Mouse (Mus musculus) midbrain, embryonic 13.5 days (tissue): ENCODE measurements at regions not wholly inside any gene's neighbourhood (a gene's known extent, or its start where the extent isn't known, plus 50 kb on each side); places are given as distances from the start of the nearest gene placed in this dataset.
A peak's percentile ranks its signal among the peaks of the same experiment; 100 is the strongest.

Experiments used
- ATAC-seq: fragments of 200-750 bp; cut with Nextera tagmentation; 2 replicates; pipeline ENCODE4 v1.8.0; 2017; ENCODE audit warnings: mild to moderate bottlenecking, moderate TSS enrichment, moderate library complexity
- H3K27ac ChIP-seq: fragments of 300-500 bp; sonication (generic); 2 replicates; pipeline ENCODE4 v1.5.1; 2015; ENCODE audit warnings: inconsistent platforms, mild to moderate bottlenecking, moderate library complexity
- H3K27me3 ChIP-seq: fragments of 300-500 bp; sonication (generic); 2 replicates; pipeline ENCODE4 v1.6.1; 2015; ENCODE audit warnings: mild to moderate bottlenecking, inconsistent platforms
- H3K36me3 ChIP-seq: fragments of 300-500 bp; sonication (generic); 2 replicates; pipeline ENCODE4 v1.6.1; 2015; ENCODE audit warnings: mild to moderate bottlenecking, inconsistent platforms
- H3K4me1 ChIP-seq: fragments of 300-500 bp; sonication (generic); replicated peaks from 2 replicates; pipeline ENCODE4 v1.6.1; 2015; ENCODE audit warnings: inconsistent platforms
- H3K4me2 ChIP-seq: fragments of 300-500 bp; sonication (generic); replicated peaks from 2 replicates; pipeline ENCODE4 v1.6.1; 2015; ENCODE audit warnings: moderate library complexity, mild to moderate bottlenecking, inconsistent platforms
- H3K4me3 ChIP-seq: fragments of 300-500 bp; sonication (generic); replicated peaks from 2 replicates; pipeline ENCODE4 v1.5.1; 2015; ENCODE audit warnings: mild to moderate bottlenecking, inconsistent platforms
- H3K9ac ChIP-seq: fragments of 300-500 bp; sonication (generic); replicated peaks from 2 replicates; pipeline ENCODE4 v1.6.1; 2015; ENCODE audit warnings: mild to moderate bottlenecking, inconsistent platforms
- H3K9me3 ChIP-seq: fragments of 300-500 bp; sonication (generic); 2 replicates; pipeline ENCODE4 v1.6.1; 2016; ENCODE audit warnings: mild to moderate bottlenecking, inconsistent platforms
- WGBS: fragments of 180-500 bp; shearing (Covaris S2); methylation state at CpG from one replicate; pipeline ENCODE4 v1.1.7; 2015; 5-methylcytosine and 5-hydroxymethylcytosine counted together

GRCm38 (mm10) chr15:62158875-62159675 is 1236.3 kb upstream of the A1bg start:
- WGBS: 89% methylated on average over 8 of the region's 8 CpGs
- H3K9ac ChIP-seq: no peak overlapping the region
- no peaks in the 10 kb centered on the region for H3K27me3 ChIP-seq
- H3K27ac ChIP-seq: no peak overlapping the region
- no peak overlapping the region for H3K4me2 ChIP-seq
- no peaks in the 10 kb centered on the region for H3K36me3 ChIP-seq
- ATAC-seq: no peak
- H3K4me3 ChIP-seq: no peak overlapping the region
- no peaks in the 10 kb centered on the region for H3K9me3 ChIP-seq
- H3K4me1 ChIP-seq: no peaks in the 10 kb centered on the region

- Histone ChIP-seq H3K9ac (no peak overlapping the region), H3K27me3 (no peaks in the 10 kb centered on the region), H3K36me3 (no peaks in the 10 kb centered on the region), H3K4me3 (no peak overlapping the region), H3K4me1 (no peaks in the 10 kb centered on the region), H3K9me3 (no peaks in the 10 kb centered on the region), H3K4me2 (no peak overlapping the region), H3K27ac (no peak overlapping the region)
- 90% methylated on average over 7 of the region's 7 CpGs for WGBS
- ATAC-seq: no peak
These were observed 1234.6 kb upstream of the A1bg start for GRCm38 (mm10) chr15:62157200-62158033.

GRCm38 (mm10) chr15:62153222-62153621 is 1230.4 kb upstream of the A1bg start:
- Histone ChIP-seq H3K27ac (no peak overlapping the region), H3K36me3 (no peaks in the 10 kb centered on the region), H3K4me1 (no peaks in the 10 kb centered on the region), H3K4me2 (no peak overlapping the region), H3K9ac (no peak overlapping the region), H3K27me3 (no peaks in the 10 kb centered on the region), H3K9me3 (no peaks in the 10 kb centered on the region), H3K4me3 (no peak overlapping the region)
- 66% methylated on average over 9 of the region's 9 CpGs for WGBS
- 0 out of 2 replicates have a peak, but pooled peaks have one; percentile 20 for ATAC-seq

GRCm38 (mm10) chr15:62152133-62152532 is 1229.3 kb upstream of the A1bg start:
- Histone ChIP-seq H3K9ac (no peak overlapping the region), H3K4me3 (no peak overlapping the region), H3K4me1 (peaks cover 8% of the 10 kb centered on the region), H3K9me3 (no peaks in the 10 kb centered on the region), H3K27ac (no peak overlapping the region), H3K27me3 (no peaks in the 10 kb centered on the region), H3K4me2 (no peak overlapping the region), H3K36me3 (no peaks in the 10 kb centered on the region)
- WGBS: 93% methylated on average over 2 of the region's 2 CpGs
- ATAC-seq: no peak

GRCm38 (mm10) chr15:62151690-62152089 is 1228.9 kb upstream of the A1bg start:
- no peaks in the 10 kb centered on the region for H3K36me3 ChIP-seq
- WGBS: 92% methylated on average over 3 of the region's 3 CpGs
- ATAC-seq: no peak
- H3K9ac ChIP-seq: no peak overlapping the region
- H3K4me3 ChIP-seq: no peak overlapping the region
- peaks cover 8% of the 10 kb centered on the region for H3K4me1 ChIP-seq
- H3K4me2 ChIP-seq: no peak overlapping the region
- no peaks in the 10 kb centered on the region for H3K9me3 ChIP-seq
- H3K27ac ChIP-seq: no peak overlapping the region
- no peaks in the 10 kb centered on the region for H3K27me3 ChIP-seq

- no peaks in the 10 kb centered on the region for H3K27me3 ChIP-seq
- no peaks in the 10 kb centered on the region for H3K9me3 ChIP-seq
- no peak overlapping the region for H3K4me3 ChIP-seq
- no peak overlapping the region for H3K27ac ChIP-seq
- WGBS: 84% methylated on average over 4 of the region's 4 CpGs
- H3K9ac ChIP-seq: no peak overlapping the region
- H3K4me2 ChIP-seq: no peak overlapping the region
- peaks cover 8% of the 10 kb centered on the region for H3K4me1 ChIP-seq
- H3K36me3 ChIP-seq: no peaks in the 10 kb centered on the region
- no peak for ATAC-seq
These were observed 1227.5 kb upstream of the A1bg start for GRCm38 (mm10) chr15:62150296-62150695.

- peaks cover 8% of the 10 kb centered on the region for H3K4me1 ChIP-seq
These were observed 1225.9 kb upstream of the A1bg start for GRCm38 (mm10) chr15:62148680-62149237.

GRCm38 (mm10) chr15:62147343-62147953 is 1224.6 kb upstream of the A1bg start:
- 36% methylated on average over 5 of the region's 5 CpGs for WGBS
- Histone ChIP-seq H3K4me3 (no peak overlapping the region), H3K9ac (no peak overlapping the region), H3K9me3 (no peaks in the 10 kb centered on the region), H3K4me1 (peaks cover 8% of the 10 kb centered on the region), H3K36me3 (no peaks in the 10 kb centered on the region), H3K27me3 (no peaks in the 10 kb centered on the region), H3K4me2 (no peak overlapping the region), H3K27ac (no peak overlapping the region)
- ATAC-seq: 0 out of 2 replicates have a peak, but pooled peaks have one; percentile 34

More at GRCm38 (mm10) chr15:62148680-62149237, 1225.9 kb upstream of the A1bg start:
- WGBS: 90% methylated on average over 10 of the region's 10 CpGs
- Histone ChIP-seq H3K9me3 (no peaks in the 10 kb centered on the region), H3K9ac (no peak overlapping the region), H3K4me2 (no peak overlapping the region), H3K27me3 (no peaks in the 10 kb centered on the region), H3K4me3 (no peak overlapping the region), H3K36me3 (no peaks in the 10 kb centered on the region), H3K27ac (no peak overlapping the region)
- no peak for ATAC-seq

GRCm38 (mm10) chr15:62145643-62146285 is 1223.0 kb upstream of the A1bg start:
- Histone ChIP-seq H3K4me2 (no peak overlapping the region), H3K27ac (no peak overlapping the region), H3K9me3 (no peaks in the 10 kb centered on the region), H3K36me3 (no peaks in the 10 kb centered on the region), H3K4me1 (peaks cover 8% of the 10 kb centered on the region), H3K27me3 (no peaks in the 10 kb centered on the region), H3K4me3 (no peak overlapping the region), H3K9ac (no peak overlapping the region)
- WGBS: 95% methylated on average over 4 of the region's 4 CpGs
- ATAC-seq: no peak

GRCm38 (mm10) chr15:62144776-62145564 is 1222.2 kb upstream of the A1bg start:
- 94% methylated on average over 10 of the region's 10 CpGs for WGBS
- no peak overlapping the region for H3K4me2 ChIP-seq

GRCm38 (mm10) chr15:62139859-62140258 is 1217.0 kb upstream of the A1bg start:
- no peak overlapping the region for H3K4me2 ChIP-seq
- no peak overlapping the region for H3K9ac ChIP-seq
- H3K27ac ChIP-seq: no peak overlapping the region
- H3K27me3 ChIP-seq: no peaks in the 10 kb centered on the region
- no peak for ATAC-seq
- no peaks in the 10 kb centered on the region for H3K4me1 ChIP-seq
- no peaks in the 10 kb centered on the region for H3K9me3 ChIP-seq
- no peak overlapping the region for H3K4me3 ChIP-seq
- no peaks in the 10 kb centered on the region for H3K36me3 ChIP-seq
- WGBS: 73% methylated on average over 4 of the region's 4 CpGs

More at GRCm38 (mm10) chr15:62144776-62145564, 1222.2 kb upstream of the A1bg start:
- no peaks in the 10 kb centered on the region for H3K9me3 ChIP-seq
- no peak for ATAC-seq
- no peak overlapping the region for H3K9ac ChIP-seq
- H3K36me3 ChIP-seq: no peaks in the 10 kb centered on the region
- H3K4me1 ChIP-seq: peaks cover 8% of the 10 kb centered on the region
- H3K27ac ChIP-seq: no peak overlapping the region
- H3K27me3 ChIP-seq: no peaks in the 10 kb centered on the region
- H3K4me3 ChIP-seq: no peak overlapping the region
